Mouse (Mus musculus) layer of hippocampus, adult 9-10 months (tissue): Measurements from ENCODE around the gene Jph4.

Experiments used
- DNase-seq: peaks from one replicate; pipeline ENCODE4 v3.0.0; 2022; ENCODE audit warnings: low spot score

Gene Jph4

GRCm38 (mm10) chr14:55116425-55117200, at the start of gene Jph4:
TSS of gene Jph4 (minus strand) at chr14:55116935.
- no peak for DNase-seq

GRCm38 (mm10) chr14:55164172-55164806, 47.6 kb upstream of the Jph4 start:
- no peak for DNase-seq

- no peak for DNase-seq
Observed at GRCm38 (mm10) chr14:55162168-55162567, 45.4 kb upstream of the Jph4 start.

- peak; percentile 63 for DNase-seq
Observed at GRCm38 (mm10) chr14:55161098-55161634, 44.4 kb upstream of the Jph4 start.

- DNase-seq, result no peak
Observed at GRCm38 (mm10) chr14:55160251-55161071, 43.7 kb upstream of the Jph4 start.

- DNase-seq, result no peak
Observed at GRCm38 (mm10) chr14:55157322-55158065, 40.8 kb upstream of the Jph4 start.

- DNase-seq, result no peak
Observed at GRCm38 (mm10) chr14:55152951-55153481, 36.3 kb upstream of the Jph4 start.

- no peak for DNase-seq
Observed at GRCm38 (mm10) chr14:55152174-55152573, 35.4 kb upstream of the Jph4 start.

- DNase-seq, result no peak
Observed at GRCm38 (mm10) chr14:55150985-55151384, 34.2 kb upstream of the Jph4 start.

GRCm38 (mm10) chr14:55149041-55149440, 32.3 kb upstream of the Jph4 start:
- no peak for DNase-seq

- DNase-seq, result peak; percentile 36
Observed at GRCm38 (mm10) chr14:55148363-55148915, 31.7 kb upstream of the Jph4 start.

- DNase-seq, result no peak
Observed at GRCm38 (mm10) chr14:55146829-55147401, 30.2 kb upstream of the Jph4 start.

- DNase-seq, result no peak
Observed at GRCm38 (mm10) chr14:55146324-55146723, 29.6 kb upstream of the Jph4 start.

- no peak for DNase-seq
Observed at GRCm38 (mm10) chr14:55139313-55139712, 22.6 kb upstream of the Jph4 start.

- no peak for DNase-seq
Observed at GRCm38 (mm10) chr14:55135676-55136075, 18.9 kb upstream of the Jph4 start.

GRCm38 (mm10) chr14:55126521-55126920, 9.8 kb upstream of the Jph4 start:
- DNase-seq, result no peak

GRCm38 (mm10) chr14:55125711-55126110, 9.0 kb upstream of the Jph4 start:
- DNase-seq, result no peak

GRCm38 (mm10) chr14:55122359-55122758, 5.6 kb upstream of the Jph4 start:
- DNase-seq, result no peak

GRCm38 (mm10) chr14:55121947-55122346, 5.2 kb upstream of the Jph4 start:
- no peak for DNase-seq

GRCm38 (mm10) chr14:55119421-55120134, 2.8 kb upstream of the Jph4 start:
- DNase-seq, result no peak
